Mouse (Mus musculus) intestine, embryonic 14.5 days (tissue): ENCODE results near the gene Acot11. TPM values are rescaled to one million over a fixed set of nuclear protein-coding genes. Genes with fewer than 3 reads are reported as not detected.

Source experiments
- ATAC-seq: fragments of 200-750 bp; cut with Nextera tagmentation; replicated peaks from 2 replicates; pipeline ENCODE4 v1.8.0; 2017; ENCODE audit warnings: low read depth, moderate number of reproducible peaks, moderate TSS enrichment, moderate library complexity; ENCODE audit not compliant: low FRiP score, low TSS enrichment
- DNase-seq: peaks from one replicate; pipeline ENCODE4 v3.0.0-alpha.2; 2018; ENCODE audit warnings: low spot score
- H3K27ac ChIP-seq: fragments of 300-500 bp; sonication (generic); 2 replicates; pipeline ENCODE4 v1.5.1; 2014; ENCODE audit warnings: low read depth, mild to moderate bottlenecking, control low read depth
- H3K27me3 ChIP-seq: fragments of 300-500 bp; sonication (generic); replicated peaks from 2 replicates; pipeline ENCODE4 v1.6.1; 2014; ENCODE audit warnings: low read length, control low read depth; ENCODE audit not compliant: control insufficient read depth, insufficient read depth
- H3K36me3 ChIP-seq: fragments of 300-500 bp; sonication (generic); 2 replicates; pipeline ENCODE4 v1.6.1; 2014; ENCODE audit warnings: low read length, control low read depth; ENCODE audit not compliant: control insufficient read depth, insufficient read depth
- H3K4me1 ChIP-seq: fragments of 300-500 bp; sonication (generic); replicated peaks from 2 replicates; pipeline ENCODE4 v1.6.1; 2014; ENCODE audit warnings: low read length, control low read depth, mixed read lengths; ENCODE audit not compliant: control insufficient read depth, insufficient read depth
- H3K4me2 ChIP-seq: fragments of 300-500 bp; sonication (generic); 2 replicates; pipeline ENCODE4 v1.6.1; 2014; ENCODE audit warnings: low read length
- H3K4me3 ChIP-seq: fragments of 300-500 bp; sonication (generic); 2 replicates; pipeline ENCODE4 v1.5.1; 2014; ENCODE audit warnings: low read depth, low read length, control low read depth, mixed read lengths
- H3K9ac ChIP-seq: fragments of 300-500 bp; sonication (generic); 2 replicates; pipeline ENCODE4 v1.6.1; 2014; ENCODE audit warnings: mild to moderate bottlenecking, low read length
- H3K9me3 ChIP-seq: fragments of 300-500 bp; sonication (generic); 2 replicates; pipeline ENCODE4 v1.6.1; 2016; ENCODE audit warnings: low read length, control low read depth; ENCODE audit not compliant: control insufficient read depth
- whole genome bisulfite sequencing: fragments of 180-500 bp; shearing (Covaris S2); extraction: QIAGEN DNeasy Blood & Tissue Kit; methylation state at CpG from one replicate; pipeline ENCODE4 v1.1.7; 2014; 5-methylcytosine and 5-hydroxymethylcytosine counted together
- polyA plus RNA-seq: library from polyadenylated mRNA; unstranded; fragments of >200 nt; fragmentation: Nextera tagmentation; extraction: Ambion mirVana; gene quantifications from 2 replicates; pipeline ENCODE4 v1.2.1, GENCODE M21; 2014

The Acot11 gene
- polyA plus RNA-seq, 1 experiment from 2014 or later = 7.3 TPM

DNA sequence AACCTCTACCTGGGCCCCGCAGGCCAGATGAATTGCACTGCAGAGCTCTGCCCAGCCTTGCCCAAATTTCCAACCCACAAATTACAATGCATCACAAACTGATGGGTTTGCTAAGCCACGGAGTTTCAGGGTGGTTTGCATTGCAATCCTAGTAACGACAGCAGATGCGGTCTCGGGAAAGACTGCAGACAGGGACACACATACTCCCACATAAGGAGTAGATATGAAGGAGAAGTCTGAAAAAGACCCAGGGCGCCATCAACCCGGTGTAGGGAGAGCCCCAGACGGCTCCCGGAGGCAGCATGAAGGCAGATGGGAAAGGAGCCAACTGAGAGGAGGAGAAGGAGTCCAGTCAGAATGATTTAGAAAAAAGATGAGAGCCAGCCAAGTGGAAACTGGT, 15.1 kb downstream of the Acot11 start:
- Histone ChIP-seq H3K9me3 (no peaks in the 10 kb centered on the region), H3K4me1 (peaks cover 27% of the 10 kb centered on the region), H3K36me3 (no peaks in the 10 kb centered on the region), H3K27me3 (no peaks in the 10 kb centered on the region), H3K27ac (no peak overlapping the region), H3K9ac (no peak overlapping the region), H3K4me3 (no peak overlapping the region), H3K4me2 (no peak overlapping the region)
- 52% methylated on average over 9 of the region's 9 CpGs for WGBS
- ATAC-seq = no peak
- no peak for DNase-seq

DNA sequence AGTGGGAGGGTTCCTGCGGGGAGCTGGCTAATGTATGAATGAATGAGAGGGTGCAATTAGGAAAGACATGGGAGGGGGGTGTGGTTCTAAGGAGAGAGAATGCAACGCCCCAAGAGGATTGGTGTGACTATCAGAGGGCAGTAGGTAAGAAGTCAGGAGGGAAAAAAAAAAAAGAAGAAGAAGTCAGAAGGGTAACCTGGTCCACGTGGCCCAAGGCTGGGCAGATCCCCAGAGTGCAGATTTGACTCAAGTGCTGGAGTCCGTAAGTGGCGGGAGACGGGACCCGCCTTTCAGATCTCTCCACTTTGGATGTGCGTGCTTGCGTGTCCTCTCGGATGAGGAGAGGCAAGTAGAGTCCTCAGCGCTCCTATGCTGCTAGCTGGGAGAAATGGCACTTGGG, 16.2 kb downstream of the Acot11 start:
- H3K9ac ChIP-seq = no peak overlapping the region
- no peak overlapping the region for H3K27ac ChIP-seq
- no peak overlapping the region for H3K4me2 ChIP-seq
- peaks cover 27% of the 10 kb centered on the region for H3K4me1 ChIP-seq
- H3K4me3 ChIP-seq = no peak overlapping the region
- WGBS = 85% methylated on average over 11 of the region's 11 CpGs
- no peak for DNase-seq
- ATAC-seq = no peak
- no peaks in the 10 kb centered on the region for H3K9me3 ChIP-seq
- no peaks in the 10 kb centered on the region for H3K36me3 ChIP-seq
- H3K27me3 ChIP-seq = no peaks in the 10 kb centered on the region

DNA sequence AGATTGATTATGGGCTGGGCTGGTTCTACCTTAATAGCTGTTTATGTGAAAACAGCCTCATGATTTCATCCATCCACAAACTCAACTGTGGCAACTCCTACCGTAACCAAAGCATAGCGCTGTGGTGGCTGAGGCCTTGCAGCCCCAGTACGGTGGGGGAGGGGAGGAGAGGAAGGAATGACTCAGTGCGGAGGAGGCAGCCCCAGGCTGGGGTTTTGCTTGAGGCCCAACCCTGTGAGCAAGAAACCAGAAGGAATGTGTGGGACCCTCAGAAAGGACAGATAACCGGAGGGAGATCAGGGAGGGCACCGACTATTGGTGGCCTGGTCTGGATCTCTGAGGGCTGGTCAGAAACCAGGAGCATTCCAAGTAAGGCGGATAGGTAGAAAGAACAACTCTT, 17.0 kb downstream of the Acot11 start:
- H3K4me2 ChIP-seq = no peak overlapping the region
- H3K9ac ChIP-seq = no peak overlapping the region
- H3K4me1 ChIP-seq = peaks cover 28% of the 10 kb centered on the region

DNA sequence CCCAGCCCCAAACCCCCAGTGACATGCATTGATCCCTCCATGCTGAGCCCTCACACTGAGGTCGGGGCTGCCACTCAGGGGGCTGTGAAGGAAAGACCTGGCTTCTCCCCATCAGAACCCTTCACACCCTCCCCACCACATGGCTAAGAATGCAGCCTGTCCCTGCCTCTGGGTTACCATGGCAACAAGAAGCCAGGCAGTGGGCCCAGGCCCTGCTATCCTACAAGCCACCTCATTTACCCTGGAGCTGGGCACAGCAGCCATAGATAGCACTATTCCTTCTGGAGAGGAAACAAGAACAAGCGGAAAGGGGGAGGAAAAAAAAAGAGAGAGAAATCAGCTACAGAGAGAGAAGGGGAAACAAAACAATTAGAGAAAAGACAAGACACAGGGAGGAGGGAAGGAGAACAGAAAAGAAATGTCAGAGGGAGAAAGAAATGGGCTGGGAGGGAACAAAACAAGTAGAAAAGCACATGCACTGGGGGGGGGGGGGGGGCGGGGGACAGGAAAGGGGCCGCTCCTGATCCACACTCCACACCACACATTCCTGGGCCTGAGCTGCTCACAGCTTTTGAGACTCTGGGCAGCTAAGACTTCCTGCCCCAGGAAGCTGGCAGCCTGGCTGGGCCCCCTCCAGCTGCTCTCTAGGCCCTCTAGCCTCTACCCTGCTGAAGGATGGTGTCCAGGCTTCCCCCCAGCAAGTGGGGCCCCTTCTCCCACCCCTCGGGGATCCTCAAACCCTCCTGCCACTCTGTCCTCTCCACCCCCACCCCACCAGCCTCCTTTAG, 18.9 kb downstream of the Acot11 start:
- no peaks in the 10 kb centered on the region for H3K27me3 ChIP-seq
- H3K36me3 ChIP-seq = no peaks in the 10 kb centered on the region
- H3K9ac ChIP-seq = 0 out of 2 replicates have a peak overlapping the region, but pooled peaks have one; percentile 5
- ATAC-seq (peak; percentile 60; the same call in 1 of the 2 replicates), DNase-seq (peak; percentile 64)
- WGBS = 21% methylated on average over 3 of the region's 5 CpGs
- peak overlapping the region; percentile 86 for H3K27ac ChIP-seq
- no peaks in the 10 kb centered on the region for H3K9me3 ChIP-seq
- no peak overlapping the region for H3K4me3 ChIP-seq
- H3K4me1 ChIP-seq = peaks cover 30% of the 10 kb centered on the region
- no peak overlapping the region for H3K4me2 ChIP-seq

More for the DNA sequence above, 17.0 kb downstream of the Acot11 start:
- WGBS = 46% methylated on average over 7 of the region's 7 CpGs
- no peaks in the 10 kb centered on the region for H3K27me3 ChIP-seq
- H3K4me3 ChIP-seq = no peak overlapping the region
- ATAC-seq = no peak
- no peaks in the 10 kb centered on the region for H3K36me3 ChIP-seq
- no peaks in the 10 kb centered on the region for H3K9me3 ChIP-seq
- H3K27ac ChIP-seq = 0 out of 2 replicates have a peak overlapping the region, but pooled peaks have one; percentile 19
- DNase-seq = no peak

DNA sequence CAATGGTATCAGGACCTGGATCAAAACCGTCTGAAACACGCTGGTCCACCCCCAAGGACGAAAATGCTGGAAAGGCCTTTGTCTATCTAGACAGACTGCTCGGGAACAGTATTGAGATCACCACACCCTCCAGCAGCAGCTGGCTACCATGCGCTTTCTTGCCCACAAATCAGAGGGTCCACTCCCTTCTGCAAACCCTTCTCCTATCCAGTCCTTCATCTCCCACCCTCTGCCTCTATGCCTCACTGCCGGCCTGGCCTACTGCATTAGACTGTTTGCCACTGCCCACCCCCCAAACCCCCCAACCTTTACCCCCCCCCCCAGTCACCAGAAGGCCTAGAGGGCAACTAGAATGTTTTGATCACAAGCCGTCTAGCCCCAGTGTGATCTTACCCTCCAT, 19.5 kb downstream of the Acot11 start:
- DNase-seq (no peak), ATAC-seq (peak; percentile 36; the same call in 1 of the 2 replicates)
- Histone ChIP-seq H3K27me3 (no peaks in the 10 kb centered on the region), H3K36me3 (no peaks in the 10 kb centered on the region), H3K9me3 (no peaks in the 10 kb centered on the region), H3K4me3 (no peak overlapping the region), H3K27ac (peak overlapping the region; percentile 86; the same call in 1 of the 2 replicates), H3K4me1 (peaks cover 30% of the 10 kb centered on the region), H3K4me2 (no peak overlapping the region), H3K9ac (no peak overlapping the region)
- WGBS = 64% methylated on average over 7 of the region's 7 CpGs

DNA sequence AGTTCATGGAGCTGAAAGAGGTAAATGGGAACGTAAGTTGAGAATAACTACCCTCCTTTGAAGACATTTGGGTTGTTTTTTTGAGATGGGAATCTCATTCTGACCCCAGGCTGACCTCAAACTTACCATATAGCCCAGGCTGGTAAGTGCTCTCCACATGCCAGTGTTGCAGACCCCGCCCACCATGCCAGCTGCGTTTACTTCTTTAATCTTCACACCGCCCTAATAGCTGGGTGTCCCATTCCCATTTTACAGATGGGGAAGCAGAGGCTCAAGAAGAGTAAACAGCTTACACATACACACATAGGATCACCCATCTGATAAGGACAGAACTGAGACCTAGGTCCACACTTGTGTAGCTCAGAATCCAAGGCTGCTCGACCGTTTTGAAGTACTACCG, 20.0 kb downstream of the Acot11 start:
- no peaks in the 10 kb centered on the region for H3K27me3 ChIP-seq
- WGBS = 90% methylated on average over 7 of the region's 7 CpGs
- H3K4me2 ChIP-seq = no peak overlapping the region
- no peak overlapping the region for H3K9ac ChIP-seq
- peaks cover 30% of the 10 kb centered on the region for H3K4me1 ChIP-seq
- H3K9me3 ChIP-seq = no peaks in the 10 kb centered on the region
- H3K4me3 ChIP-seq = no peak overlapping the region
- H3K27ac ChIP-seq = no peak overlapping the region; the same call in 1 of the 2 replicates
- DNase-seq (no peak), ATAC-seq (no peak)
- H3K36me3 ChIP-seq = no peaks in the 10 kb centered on the region

DNA sequence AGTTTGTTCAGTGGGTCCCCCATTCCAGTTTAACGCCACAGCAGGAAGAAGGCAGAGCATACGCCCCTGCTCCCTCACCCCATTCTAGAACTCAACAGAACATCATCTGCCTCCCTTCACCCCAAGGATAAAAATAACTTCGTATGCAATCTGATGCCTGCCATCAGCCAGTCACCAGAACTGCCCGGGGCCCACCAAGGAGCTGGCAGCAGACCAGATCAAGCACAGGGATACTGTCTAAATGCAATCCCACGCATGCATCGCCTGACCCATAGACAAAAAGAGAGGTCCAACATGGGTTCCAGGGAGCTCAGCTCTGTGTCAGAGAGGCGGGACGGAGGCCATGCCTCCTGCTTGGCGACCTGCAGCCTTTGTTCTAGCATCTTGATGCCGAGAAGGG, 21.7 kb downstream of the Acot11 start:
- no peak overlapping the region for H3K9ac ChIP-seq
- no peaks in the 10 kb centered on the region for H3K9me3 ChIP-seq
- no peak overlapping the region for H3K27ac ChIP-seq
- H3K27me3 ChIP-seq = no peaks in the 10 kb centered on the region
- DNase-seq (no peak), ATAC-seq (no peak)
- H3K36me3 ChIP-seq = no peaks in the 10 kb centered on the region
- no peak overlapping the region for H3K4me3 ChIP-seq
- no peak overlapping the region for H3K4me2 ChIP-seq
- 74% methylated on average over 10 of the region's 10 CpGs for WGBS
- peaks cover 30% of the 10 kb centered on the region for H3K4me1 ChIP-seq

DNA sequence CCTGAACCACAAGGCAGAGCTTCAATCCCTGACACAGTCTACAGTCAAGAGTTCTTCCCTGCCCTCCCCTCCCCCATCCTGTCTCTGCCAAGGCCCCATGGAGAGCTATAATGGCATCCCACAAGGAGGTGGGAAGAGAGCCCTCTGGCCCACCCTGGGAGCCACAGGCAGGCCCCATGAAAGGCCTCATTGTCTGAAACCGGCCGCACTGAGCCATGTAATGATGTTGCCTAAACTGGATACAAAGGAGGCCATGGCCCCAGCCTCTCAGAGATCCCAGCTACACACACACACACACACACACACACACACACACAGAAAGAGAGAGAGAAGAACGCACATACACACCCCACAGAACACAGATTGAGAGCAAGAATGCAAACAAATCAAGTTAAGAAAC, 24.8 kb downstream of the Acot11 start:
- no peaks in the 10 kb centered on the region for H3K9me3 ChIP-seq
- no peak overlapping the region for H3K9ac ChIP-seq
- no peaks in the 10 kb centered on the region for H3K27me3 ChIP-seq
- H3K4me1 ChIP-seq = peaks cover 7% of the 10 kb centered on the region; the same call in 1 of the 2 replicates
- 30% methylated on average over 3 of the region's 3 CpGs for WGBS
- H3K27ac ChIP-seq = no peak overlapping the region
- DNase-seq (no peak), ATAC-seq (0 out of 2 replicates have a peak, but pooled peaks have one; percentile 16)
- no peak overlapping the region for H3K4me3 ChIP-seq
- H3K4me2 ChIP-seq = no peak overlapping the region
- H3K36me3 ChIP-seq = no peaks in the 10 kb centered on the region
